Comparison of ENCODE assay signal across 28 mouse cellular contexts in the genomic region with DNA sequence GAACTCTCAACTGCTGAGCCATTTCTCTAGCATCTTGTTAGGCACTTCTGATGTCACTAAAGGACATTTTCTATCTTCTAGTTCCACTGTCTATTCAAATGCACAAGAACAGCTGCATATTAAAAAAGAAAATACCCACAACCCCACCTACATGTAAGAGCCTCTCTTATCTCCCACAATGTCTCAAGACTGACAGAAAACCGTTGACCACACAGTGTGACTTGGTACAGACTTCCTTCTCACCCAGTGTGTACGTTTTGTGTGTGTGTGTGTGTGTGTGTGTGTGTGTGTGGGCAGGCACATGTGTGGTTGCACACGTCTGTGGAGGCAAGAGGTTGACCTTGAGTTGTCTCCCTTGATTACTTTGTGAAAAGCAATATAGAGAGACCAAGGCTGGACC. TPM values are rescaled to one million over a fixed set of nuclear protein-coding genes. Genes with fewer than 3 reads are reported as not detected.
"Had no signal": no experiment of that assay in that cellular context is flagged by ENCODE, and none has a peak within 500 bp of the region (broad histone marks: within the 10 kb centered on the region; RNA-seq: fewer than 3 reads in every experiment).

No protein-coding gene starts in this region.

- DNase-seq: kidney, adult 2 months; kidney, postnatal 14 days; kidney, postnatal 4 days; layer of hippocampus, adult 9-11 months; lung, embryonic 14.5 days; midbrain, embryonic 14.5 days; thymus, adult 18-20 months; thymus, postnatal 36 days had no signal

- H3K9ac ChIP-seq: lung, embryonic 14.5 days had no signal

- H3K27ac ChIP-seq: macrophage had no signal

- H3K4me2 ChIP-seq: liver, embryonic 11.5 days; lung, embryonic 14.5 days; midbrain, embryonic 11.5 days had no signal

- ATAC-seq: intestine, postnatal 0 days; lung, postnatal 0 days had no signal

RNA-seq across cellular contexts. Expression of gene Prph2, which starts 51.9 kb away (rescaled TPM):
- total RNA-seq: layer of hippocampus, adult 18-20 months; layer of hippocampus, postnatal 25 days; left cerebral cortex, adult 18-20 months; left cerebral cortex, postnatal 36 days; megakaryocyte-erythroid progenitor cell, adult 5-6 weeks; midbrain, postnatal 0 days had no signal
- polyA plus RNA-seq: intestine, postnatal 0 days; kidney, adult 2 months; limb, embryonic 11.5 days; limb, embryonic 14.5 days; liver, embryonic 11.5 days; liver, embryonic 16.5 days; lung, embryonic 14.5 days; lung, postnatal 0 days; macrophage; midbrain, embryonic 11.5 days; midbrain, embryonic 14.5 days; midbrain, postnatal 0 days; neural tube, embryonic 11.5 days; neural tube, embryonic 14.5 days; small intestine, adult 2 months; spleen, adult 2 months; stomach, embryonic 16.5 days; urinary bladder, adult 2 months had no signal
